Mouse (Mus musculus): Measurements from ENCODE around the gene Rnft2. TPM values are rescaled to one million over a fixed set of nuclear protein-coding genes. Genes with fewer than 3 reads are reported as not detected.
A peak's percentile ranks its signal among the peaks of the same experiment; 100 is the strongest.

Gene Rnft2
- polyA plus RNA-seq, 1 experiment from 2014 or later: 2.2 TPM

DNA sequence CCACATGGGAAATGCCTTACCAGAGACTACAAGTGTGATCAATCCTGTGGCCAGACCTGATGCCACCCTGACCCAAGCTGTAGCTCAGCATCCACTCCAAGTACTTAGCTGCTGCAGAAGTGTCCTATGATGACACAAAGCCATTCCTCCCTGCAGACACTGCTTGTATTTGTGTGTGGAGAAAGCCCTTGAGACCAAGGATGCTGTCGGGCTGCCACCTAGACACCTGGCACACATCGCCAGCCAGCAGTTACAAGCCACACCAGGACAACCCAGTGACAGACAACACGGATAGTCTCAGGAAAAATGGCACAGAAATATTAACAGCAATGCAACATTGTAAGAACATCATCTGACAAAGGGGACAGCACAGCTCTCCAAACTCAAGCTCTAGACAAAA is 99.5 kb downstream of the Rnft2 start:
- Histone ChIP-seq H3K27ac (no peak overlapping the region), H3K27me3 (replicated peaks) (no peaks in the 10 kb centered on the region), H3K36me3 (peaks cover 8% of the 10 kb centered on the region), H3K9me3 (no peaks in the 10 kb centered on the region), H3K4me2 (replicated peaks) (no peak overlapping the region), H3K4me3 (replicated peaks) (no peak overlapping the region), H3K9ac (no peak overlapping the region), H3K4me1 (replicated peaks) (0 out of 2 replicates have a peak, but pooled peaks cover 4% of the 10 kb centered on the region)
- ATAC-seq: no peak
- 93% methylated on average over 3 of the region's 3 CpGs for WGBS

DNA sequence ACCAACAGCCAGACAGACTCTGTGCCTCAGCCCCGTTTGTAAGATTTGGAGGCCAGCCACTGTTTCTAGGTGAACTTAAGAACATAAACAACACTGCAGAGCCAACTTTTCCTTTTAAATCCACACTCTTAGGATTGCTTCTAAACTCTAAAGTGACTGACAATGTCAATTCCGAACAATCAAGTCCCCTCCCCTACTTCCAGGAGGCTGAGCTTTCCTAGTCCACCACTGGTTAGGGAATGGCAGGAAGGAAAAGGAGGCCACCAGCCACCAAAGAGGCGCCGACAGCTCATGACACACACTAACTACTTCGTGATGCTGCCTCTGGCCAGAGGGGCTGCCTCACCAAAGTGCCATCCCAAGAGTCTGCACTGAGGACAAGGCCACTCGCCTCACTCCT is 100.1 kb downstream of the Rnft2 start:
- no peak for ATAC-seq
- peaks cover 8% of the 10 kb centered on the region for H3K36me3 ChIP-seq
- H3K4me3 ChIP-seq (replicated peaks): no peak overlapping the region
- 0 out of 2 replicates have a peak overlapping the region, but pooled peaks have one; percentile 13 for H3K27ac ChIP-seq
- WGBS: 75% methylated on average over 6 of the region's 6 CpGs
- no peaks in the 10 kb centered on the region for H3K27me3 ChIP-seq (replicated peaks)
- H3K4me2 ChIP-seq (replicated peaks): no peak overlapping the region
- 0 out of 2 replicates have a peak, but pooled peaks cover 4% of the 10 kb centered on the region for H3K4me1 ChIP-seq (replicated peaks)
- no peaks in the 10 kb centered on the region for H3K9me3 ChIP-seq
- H3K9ac ChIP-seq: no peak overlapping the region

DNA sequence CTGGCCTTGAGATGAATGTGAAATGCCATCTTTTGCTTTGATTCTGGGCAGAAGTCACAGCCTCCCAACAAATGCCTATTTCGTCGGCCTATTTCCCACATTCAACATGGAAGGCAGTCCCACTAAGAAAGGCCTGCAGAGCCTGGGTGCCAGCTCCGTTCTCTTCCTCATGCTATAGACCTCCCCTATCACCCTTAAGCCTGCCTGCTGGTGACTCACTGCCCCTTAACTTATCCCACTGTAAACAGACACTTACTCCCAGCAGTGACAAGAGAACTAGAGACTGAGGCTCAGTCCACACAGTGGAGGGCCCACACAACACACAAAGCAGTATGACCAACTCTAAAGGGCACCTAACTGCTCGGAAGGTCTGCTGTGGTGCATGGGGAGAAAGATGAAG is 100.6 kb downstream of the Rnft2 start:
- 0 out of 2 replicates have a peak overlapping the region, but pooled peaks have one; percentile 13 for H3K27ac ChIP-seq
- H3K36me3 ChIP-seq: peaks cover 8% of the 10 kb centered on the region
- H3K4me2 ChIP-seq (replicated peaks): no peak overlapping the region
- H3K9me3 ChIP-seq: no peaks in the 10 kb centered on the region
- H3K4me3 ChIP-seq (replicated peaks): no peak overlapping the region
- H3K9ac ChIP-seq: no peak overlapping the region
- no peaks in the 10 kb centered on the region for H3K27me3 ChIP-seq (replicated peaks)
- no peak for ATAC-seq
- WGBS: 77% methylated on average over 4 of the region's 4 CpGs
- H3K4me1 ChIP-seq (replicated peaks): 0 out of 2 replicates have a peak, but pooled peaks cover 4% of the 10 kb centered on the region

DNA sequence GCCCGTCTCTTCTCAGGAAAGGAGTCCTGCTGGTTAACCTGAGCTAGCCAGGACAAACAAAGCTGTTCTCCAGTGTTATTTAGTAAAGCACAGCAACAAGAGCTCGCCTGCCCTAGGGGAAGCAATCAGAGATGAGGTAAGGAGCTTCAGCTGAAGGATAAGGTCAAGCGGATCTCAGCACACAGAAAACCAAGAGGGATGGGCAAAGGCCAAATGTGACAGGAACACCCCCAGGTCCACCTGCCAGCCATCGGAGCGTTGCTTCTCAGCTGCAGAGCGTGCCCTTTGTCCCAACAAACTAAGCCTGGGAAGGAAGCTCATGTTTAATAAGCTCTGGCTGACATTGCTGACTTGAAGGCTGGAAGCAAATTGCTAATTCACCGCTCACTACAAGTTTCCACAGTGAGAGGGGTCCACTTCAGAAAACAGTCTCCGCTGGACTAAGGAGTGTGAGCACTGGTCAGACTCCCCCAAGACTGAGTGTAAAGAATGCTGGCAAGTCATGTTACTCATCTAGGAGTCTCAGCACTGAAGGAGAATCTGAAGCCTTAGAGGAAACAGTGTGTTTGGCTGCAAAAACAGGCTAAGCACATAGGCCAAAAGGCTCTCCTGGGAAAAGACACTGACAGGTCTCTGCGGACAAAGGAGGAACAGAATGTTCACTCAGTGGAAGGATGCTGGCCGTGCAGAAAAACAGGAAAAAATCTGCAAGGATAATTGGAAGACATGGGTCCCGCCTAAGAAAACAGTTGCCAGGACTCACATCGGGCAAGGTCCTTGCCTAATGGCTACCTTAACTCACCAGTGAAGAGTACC is 101.5 kb downstream of the Rnft2 start:
- Histone ChIP-seq H3K4me1 (replicated peaks) (0 out of 2 replicates have a peak, but pooled peaks cover 4% of the 10 kb centered on the region), H3K36me3 (peaks cover 8% of the 10 kb centered on the region), H3K27me3 (replicated peaks) (no peaks in the 10 kb centered on the region), H3K4me3 (replicated peaks) (no peak overlapping the region), H3K4me2 (replicated peaks) (no peak overlapping the region), H3K9me3 (no peaks in the 10 kb centered on the region), H3K27ac (no peak overlapping the region), H3K9ac (no peak overlapping the region)
- ATAC-seq: no peak
- 81% methylated on average over 12 of the region's 12 CpGs for WGBS

DNA sequence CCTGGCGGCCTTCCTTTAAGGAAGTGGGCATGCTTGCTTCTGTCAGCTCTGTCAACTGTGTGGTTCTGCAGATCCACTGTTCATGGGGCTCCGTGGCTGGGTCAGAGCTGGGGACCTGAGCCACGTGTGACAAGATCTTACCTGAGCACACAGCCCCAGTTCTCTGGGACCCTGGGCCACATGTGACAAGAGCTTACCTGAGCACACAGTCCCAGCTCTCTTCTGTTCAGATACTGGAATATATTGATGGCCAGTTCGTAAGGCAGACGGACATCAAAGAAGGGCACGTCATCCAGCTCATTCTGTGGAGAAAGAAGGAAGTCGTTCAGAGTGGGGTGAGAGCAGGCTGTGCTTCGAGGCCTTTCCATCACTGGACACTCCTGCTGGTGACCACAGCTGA is 102.4 kb downstream of the Rnft2 start:
- ATAC-seq: no peak
- Histone ChIP-seq H3K4me2 (replicated peaks) (no peak overlapping the region), H3K9me3 (no peaks in the 10 kb centered on the region), H3K4me3 (replicated peaks) (no peak overlapping the region), H3K36me3 (peaks cover 16% of the 10 kb centered on the region), H3K27me3 (replicated peaks) (no peaks in the 10 kb centered on the region), H3K9ac (no peak overlapping the region), H3K27ac (no peak overlapping the region), H3K4me1 (replicated peaks) (0 out of 2 replicates have a peak, but pooled peaks cover 4% of the 10 kb centered on the region)
- WGBS: 85% methylated on average over 8 of the region's 8 CpGs

Other genes with a start within 250 kb of the Rnft2 start
- 3.3 and 4.7 TPM in 2 replicates for gene Tesc, start 217.4 kb downstream of the Rnft2 start, polyA plus RNA-seq (2015; fragmentation: Nextera tagmentation; extraction: Ambion mirVana)
- gene Fbxw8, start 89.7 kb downstream of the Rnft2 start, polyA plus RNA-seq (2015; fragmentation: Nextera tagmentation; extraction: Ambion mirVana): 20.7 and 22.6 TPM in 2 replicates
- gene Hrk, start 80.5 kb downstream of the Rnft2 start, polyA plus RNA-seq (2015; fragmentation: Nextera tagmentation; extraction: Ambion mirVana): 0.11 and 0.25 TPM in 2 replicates
- gene 2410131K14Rik, start 111 bp upstream of the Rnft2 start, polyA plus RNA-seq (2015; fragmentation: Nextera tagmentation; extraction: Ambion mirVana): 7.1 and 7.2 TPM in 2 replicates

Measured in intestine, embryonic 15.5 days (tissue).